Mouse (Mus musculus) kidney, postnatal 0 days (tissue): ENCODE measurements around the gene Mepce. TPM values are rescaled to one million over a fixed set of nuclear protein-coding genes. Genes with fewer than 3 reads are reported as not detected.

Experiments used
- ATAC-seq: fragments of 200-750 bp; cut with Nextera tagmentation; replicated peaks from 2 replicates; pipeline ENCODE4 v1.8.0; 2017; ENCODE audit warnings: low read depth, moderate number of reproducible peaks, moderate TSS enrichment, moderate library complexity; ENCODE audit not compliant: low FRiP score
- DNase-seq: peaks from one replicate; pipeline ENCODE4 v3.0.0-alpha.2; 2016; ENCODE audit warnings: low spot score
- H3K27ac ChIP-seq: fragments of 300-500 bp; sonication (generic); 2 replicates; pipeline ENCODE4 v1.5.1; 2014; ENCODE audit warnings: mild to moderate bottlenecking
- H3K27me3 ChIP-seq: fragments of 300-500 bp; sonication (generic); 2 replicates; pipeline ENCODE4 v1.6.1; 2014; ENCODE audit warnings: low read length, mixed read lengths; ENCODE audit not compliant: insufficient read depth
- H3K36me3 ChIP-seq: fragments of 300-500 bp; sonication (generic); 2 replicates; pipeline ENCODE4 v1.6.1; 2014; ENCODE audit warnings: low read length, mixed read lengths; ENCODE audit not compliant: insufficient read depth
- H3K4me1 ChIP-seq: fragments of 300-500 bp; sonication (generic); replicated peaks from 2 replicates; pipeline ENCODE4 v1.6.1; 2014; ENCODE audit warnings: antibody characterized with exemption, low read length, mixed read lengths; ENCODE audit not compliant: insufficient read depth
- H3K4me2 ChIP-seq: fragments of 300-500 bp; sonication (generic); 2 replicates; pipeline ENCODE4 v1.6.1; 2014; ENCODE audit warnings: mild to moderate bottlenecking, low read length, moderate library complexity, mixed read lengths
- H3K4me3 ChIP-seq: fragments of 300-500 bp; sonication (generic); replicated peaks from 2 replicates; pipeline ENCODE4 v1.5.1; 2014; ENCODE audit warnings: low read depth, low read length
- H3K9ac ChIP-seq: fragments of 300-500 bp; sonication (generic); 2 replicates; pipeline ENCODE4 v1.6.1; 2014; ENCODE audit warnings: low read depth, low read length
- H3K9me3 ChIP-seq: fragments of 300-500 bp; sonication (generic); replicated peaks from 2 replicates; pipeline ENCODE4 v1.6.1; 2016; ENCODE audit warnings: low read length, inconsistent platforms, mixed read lengths
- CTCF ChIP-seq: IDR thresholded peaks from 2 replicates; pipeline ENCODE4 v1.5.1; 2016; ENCODE audit warnings: antibody characterized with exemption, low read depth, mild to moderate bottlenecking, moderate library complexity
- WGBS: fragments of 180-500 bp; shearing (Covaris S2); extraction: QIAGEN DNeasy Blood & Tissue Kit; methylation state at CpG from one replicate; pipeline ENCODE4 v1.1.7; 2014; 5-methylcytosine and 5-hydroxymethylcytosine counted together
- polyA plus RNA-seq: library from polyadenylated mRNA; unstranded; fragments of >200 nt; fragmentation: Nextera tagmentation; extraction: Ambion mirVana; gene quantifications from 2 replicates; pipeline ENCODE4 v1.2.1, GENCODE M21; 2015

Mepce gene
- polyA plus RNA-seq, 1 experiment from 2014 or later, result 11.6 TPM

DNA sequence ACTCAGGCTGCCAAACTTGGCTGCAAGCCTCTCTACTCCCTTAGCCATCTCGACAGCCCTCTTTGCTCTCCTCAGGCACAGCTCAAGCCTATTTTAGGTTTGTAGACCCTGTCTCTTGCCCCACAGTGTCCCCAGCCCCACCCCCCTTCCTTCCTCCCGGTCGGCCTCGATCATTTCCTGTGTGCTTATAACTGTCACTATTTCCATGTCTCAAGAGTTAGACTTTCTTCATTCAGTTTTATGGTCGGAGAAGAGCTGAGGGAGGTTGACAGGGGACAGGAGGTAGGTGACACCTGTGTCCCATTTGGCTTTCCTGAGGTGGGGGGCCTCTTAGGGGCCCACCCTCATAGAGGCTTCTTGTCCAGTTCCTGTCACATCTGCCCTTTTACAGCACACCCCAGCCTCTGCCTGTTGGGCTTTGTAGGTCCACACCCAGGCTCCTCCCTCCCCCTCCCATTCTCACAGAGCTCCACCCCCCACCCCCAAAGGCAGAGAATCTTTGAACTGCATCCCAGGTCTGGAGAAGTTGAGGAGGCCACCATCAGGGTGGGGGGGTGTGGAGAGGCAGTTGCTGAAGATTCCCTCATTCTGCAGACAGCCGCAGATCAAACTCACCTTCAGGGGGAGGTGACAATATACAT, 38.1 kb downstream of the Mepce start:
- H3K9ac ChIP-seq, result 0 out of 2 replicates have a peak overlapping the region, but pooled peaks have one; percentile 37
- H3K4me1 ChIP-seq, result peaks cover 13% of the 10 kb centered on the region
- no peak for ATAC-seq
- no peaks in the 10 kb centered on the region for H3K27me3 ChIP-seq
- 26% methylated on average over 6 of the region's 6 CpGs for WGBS
- no peak for TF ChIP-seq CTCF
- peaks cover 16% of the 10 kb centered on the region for H3K36me3 ChIP-seq
- peak overlapping the region; percentile 99 for H3K4me2 ChIP-seq
- H3K4me3 ChIP-seq, result peak overlapping the region; percentile 64
- H3K9me3 ChIP-seq, result no peaks in the 10 kb centered on the region
- peak; percentile 26 for DNase-seq
- peak overlapping the region; percentile 97 for H3K27ac ChIP-seq

DNA sequence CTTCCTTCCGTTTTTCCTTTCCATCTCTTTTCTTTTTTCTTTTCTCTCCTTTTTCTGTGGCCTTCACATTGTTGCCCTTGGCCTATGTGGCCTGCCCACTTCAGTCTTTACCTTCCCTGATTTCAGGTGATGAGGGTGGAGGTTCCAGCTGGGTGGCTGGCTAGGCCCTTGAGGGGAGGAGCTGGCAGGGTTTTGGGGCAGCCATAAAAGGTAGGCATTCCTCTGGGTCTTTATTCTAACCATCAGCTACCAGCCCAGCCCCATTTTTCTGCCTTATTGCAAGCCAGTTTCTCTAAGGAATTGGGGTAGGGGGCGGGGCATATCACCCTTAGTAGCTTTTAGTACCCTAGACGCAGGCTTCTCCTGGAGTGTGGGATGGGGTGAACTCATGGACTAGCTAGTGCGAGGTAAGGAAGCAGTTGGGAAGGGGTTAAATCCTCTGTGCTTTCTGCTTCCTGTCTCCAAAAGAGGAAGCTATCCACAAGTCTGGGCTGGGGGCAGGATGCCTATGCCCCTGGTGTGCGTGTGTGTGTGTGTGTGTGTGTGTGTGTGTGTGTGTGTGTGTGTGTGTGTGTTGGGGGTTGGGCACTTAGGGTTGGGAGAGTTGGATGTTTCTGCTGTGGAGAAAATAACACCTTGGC, 39.2 kb downstream of the Mepce start:
- Histone ChIP-seq H3K36me3 (peaks cover 10% of the 10 kb centered on the region), H3K9me3 (no peaks in the 10 kb centered on the region), H3K27me3 (no peaks in the 10 kb centered on the region), H3K27ac (peak overlapping the region; percentile 97), H3K4me1 (peaks cover 13% of the 10 kb centered on the region), H3K4me3 (peak overlapping the region; percentile 64), H3K4me2 (peak overlapping the region; percentile 99), H3K9ac (peak overlapping the region; percentile 42)
- WGBS, result 15% methylated on average over 5 of the region's 5 CpGs
- DNase-seq, result peak; percentile 58
- ATAC-seq, result no peak
- no peak for TF ChIP-seq CTCF

DNA sequence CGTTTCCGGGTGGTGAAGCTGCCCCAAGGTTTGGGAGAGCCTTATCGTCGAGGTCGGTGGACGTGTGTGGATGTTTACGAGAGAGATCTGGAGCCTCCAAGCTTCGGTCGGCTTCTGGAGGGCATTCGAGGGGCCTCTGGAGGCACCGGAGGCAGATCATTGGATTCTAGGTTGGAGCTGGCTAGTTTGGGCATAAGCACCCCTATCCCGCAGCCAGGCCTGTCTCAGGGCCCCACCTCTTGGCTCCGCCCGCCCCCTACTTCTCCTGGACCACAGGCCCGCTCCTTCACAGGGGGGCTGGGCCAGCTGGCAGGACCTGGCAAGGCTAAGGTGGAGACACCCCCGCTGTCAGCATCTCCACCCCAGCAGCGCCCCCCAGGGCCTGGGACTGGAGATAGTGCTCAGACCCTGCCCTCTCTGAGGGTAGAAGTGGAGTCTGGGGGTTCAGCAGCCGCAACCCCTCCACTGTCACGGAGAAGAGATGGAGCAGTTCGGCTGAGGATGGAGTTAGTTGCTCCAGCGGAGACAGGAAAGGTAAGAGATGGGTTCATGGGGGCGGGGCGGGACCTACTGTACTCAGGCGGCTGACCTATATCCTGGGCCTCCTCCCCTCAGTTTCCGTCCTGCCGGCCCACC, 40.0 kb downstream of the Mepce start:
- peak overlapping the region; percentile 99 for H3K4me2 ChIP-seq
- H3K27me3 ChIP-seq, result no peaks in the 10 kb centered on the region
- H3K4me1 ChIP-seq, result peaks cover 13% of the 10 kb centered on the region
- no peak for TF ChIP-seq CTCF
- no peaks in the 10 kb centered on the region for H3K9me3 ChIP-seq
- peak overlapping the region; percentile 64 for H3K4me3 ChIP-seq
- DNase-seq (peak; percentile 14), ATAC-seq (no peak)
- H3K9ac ChIP-seq, result peak overlapping the region; percentile 77
- H3K36me3 ChIP-seq, result peaks cover 10% of the 10 kb centered on the region
- peak overlapping the region; percentile 97 for H3K27ac ChIP-seq
- WGBS, result 2% methylated on average over 26 of the region's 26 CpGs

DNA sequence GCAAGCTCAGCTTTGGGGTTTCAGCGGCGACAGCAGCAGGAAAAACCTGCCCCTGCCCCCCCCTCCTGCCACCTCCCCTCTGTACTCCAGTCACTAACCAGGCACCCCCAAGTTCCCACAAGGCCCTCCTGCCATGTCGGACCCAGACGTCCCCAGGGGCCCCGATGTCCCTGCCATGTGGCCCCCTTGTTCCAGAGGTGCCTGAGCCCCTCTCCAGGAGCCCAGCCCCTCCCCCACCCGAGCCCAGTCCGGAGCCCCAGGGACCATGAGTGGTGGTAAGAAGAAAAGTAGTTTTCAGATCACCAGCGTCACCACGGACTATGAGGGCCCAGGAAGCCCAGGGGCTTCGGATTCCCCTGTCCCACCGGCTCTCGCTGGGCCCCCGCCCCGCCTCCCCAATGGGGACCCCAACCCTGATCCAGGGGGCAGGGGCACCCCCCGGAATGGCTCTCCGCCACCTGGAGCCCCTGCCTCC, 40.6 kb downstream of the Mepce start:
- peaks cover 13% of the 10 kb centered on the region for H3K4me1 ChIP-seq
- H3K4me3 ChIP-seq, result peak overlapping the region; percentile 64
- 1% methylated on average over 16 of the region's 16 CpGs for WGBS
- no peak for ATAC-seq
- H3K9ac ChIP-seq, result peak overlapping the region; percentile 77
- H3K9me3 ChIP-seq, result no peaks in the 10 kb centered on the region
- peak overlapping the region; percentile 99 for H3K4me2 ChIP-seq
- H3K27me3 ChIP-seq, result no peaks in the 10 kb centered on the region
- TF ChIP-seq CTCF, result no peak
- no peak for DNase-seq
- peak overlapping the region; percentile 97 for H3K27ac ChIP-seq
- H3K36me3 ChIP-seq, result peaks cover 8% of the 10 kb centered on the region

DNA sequence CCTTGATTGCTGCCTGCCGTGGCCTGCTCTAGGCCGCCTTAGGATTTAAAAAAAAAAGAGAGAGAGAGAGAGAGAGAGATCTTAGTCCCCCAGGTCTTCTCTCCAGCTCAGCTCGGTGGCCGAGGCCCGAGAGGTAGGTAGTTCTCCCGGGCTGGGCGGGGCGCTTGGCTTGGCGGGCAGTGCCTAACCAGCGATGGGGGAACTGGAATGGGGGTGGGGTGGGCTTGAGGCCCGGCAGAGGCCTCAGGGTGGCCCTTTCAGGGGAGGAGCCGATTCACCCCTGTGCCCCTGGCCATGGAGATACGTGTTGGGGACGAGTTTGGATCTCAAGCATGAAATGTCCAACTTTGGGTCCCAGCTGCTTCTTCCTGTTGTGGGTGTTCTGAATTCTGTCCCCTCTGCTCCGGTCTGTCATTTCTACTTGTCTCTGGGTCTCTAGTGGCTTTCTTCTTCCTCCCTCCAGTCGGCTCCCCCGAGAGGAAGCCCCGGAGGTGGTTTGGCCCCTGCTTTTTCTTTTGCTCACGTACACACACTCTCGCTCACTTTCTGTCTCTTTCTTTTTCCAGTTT, 41.1 kb downstream of the Mepce start:
- under 1% methylated on average over 20 of the region's 20 CpGs for WGBS
- peak; percentile 73 for DNase-seq
- no peaks in the 10 kb centered on the region for H3K9me3 ChIP-seq
- peak; percentile 9; the same call in 1 of the 2 replicates for ATAC-seq
- peaks cover 13% of the 10 kb centered on the region for H3K4me1 ChIP-seq
- H3K4me2 ChIP-seq, result peak overlapping the region; percentile 99
- H3K4me3 ChIP-seq, result peak overlapping the region; percentile 64
- peak overlapping the region; percentile 97 for H3K27ac ChIP-seq
- H3K9ac ChIP-seq, result peak overlapping the region; percentile 77
- H3K27me3 ChIP-seq, result no peaks in the 10 kb centered on the region
- no peak for TF ChIP-seq CTCF
- H3K36me3 ChIP-seq, result peaks cover 3% of the 10 kb centered on the region
